Mouse (Mus musculus) limb, embryonic 11.5 days (tissue): ENCODE results near the gene Slc38a8. TPM values are rescaled to one million over a fixed set of nuclear protein-coding genes. Genes with fewer than 3 reads are reported as not detected.

ENCODE experiments used
- ATAC-seq: fragments of 200-750 bp; cut with Nextera tagmentation; 2 replicates; pipeline ENCODE4 v1.8.0; 2017; ENCODE audit warnings: low read depth; ENCODE audit not compliant: insufficient number of reproducible peaks, low FRiP score, low TSS enrichment
- DNase-seq: peaks from one replicate; pipeline ENCODE4 v3.0.0-alpha.2; 2015; ENCODE audit warnings: low spot score
- H3K27ac ChIP-seq: fragments of 300-500 bp; sonication (generic); replicated peaks from 2 replicates; pipeline ENCODE4 v1.5.1; 2014; ENCODE audit warnings: low read depth, mild to moderate bottlenecking, low read length
- H3K27me3 ChIP-seq: fragments of 300-500 bp; sonication (generic); 2 replicates; pipeline ENCODE4 v1.6.1; 2014; ENCODE audit warnings: mild to moderate bottlenecking, low read length, mixed read lengths; ENCODE audit not compliant: control insufficient read depth, insufficient read depth
- H3K36me3 ChIP-seq: fragments of 300-500 bp; sonication (generic); 2 replicates; pipeline ENCODE4 v1.6.1; 2014; ENCODE audit warnings: mild to moderate bottlenecking, low read length, moderate library complexity, mixed read lengths; ENCODE audit not compliant: control insufficient read depth, insufficient read depth
- H3K4me1 ChIP-seq: fragments of 300-500 bp; sonication (generic); 2 replicates; pipeline ENCODE4 v1.6.1; 2014; ENCODE audit warnings: low read length, mixed read lengths; ENCODE audit not compliant: control insufficient read depth, insufficient read depth
- H3K4me2 ChIP-seq: fragments of 300-500 bp; sonication (generic); 2 replicates; pipeline ENCODE4 v1.6.1; 2014; ENCODE audit warnings: low read depth, mild to moderate bottlenecking, moderate library complexity; ENCODE audit not compliant: severe bottlenecking
- H3K4me3 ChIP-seq: fragments of 300-500 bp; sonication (generic); 2 replicates; pipeline ENCODE4 v1.5.1; 2014; ENCODE audit warnings: low read depth, low read length
- H3K9ac ChIP-seq: fragments of 300-500 bp; sonication (generic); 2 replicates; pipeline ENCODE4 v1.6.1; 2014; ENCODE audit warnings: mild to moderate bottlenecking, low read length
- H3K9me3 ChIP-seq: fragments of 300-500 bp; sonication (generic); 2 replicates; pipeline ENCODE4 v1.6.1; 2016; ENCODE audit warnings: low read length; ENCODE audit not compliant: control insufficient read depth
- WGBS: fragments of 180-500 bp; shearing (Covaris S2); extraction: QIAGEN DNeasy Blood & Tissue Kit; methylation state at CpG from one replicate; pipeline ENCODE4 v1.1.7; 2014; 5-methylcytosine and 5-hydroxymethylcytosine counted together
- polyA plus RNA-seq: library from polyadenylated mRNA; unstranded; fragments of >200 nt; fragmentation: Nextera tagmentation; extraction: Ambion mirVana; gene quantifications from 2 replicates; pipeline ENCODE4 v1.2.1, GENCODE M21; 2014

Gene Slc38a8
- polyA plus RNA-seq, 1 experiment from 2014 or later: not detected

DNA sequence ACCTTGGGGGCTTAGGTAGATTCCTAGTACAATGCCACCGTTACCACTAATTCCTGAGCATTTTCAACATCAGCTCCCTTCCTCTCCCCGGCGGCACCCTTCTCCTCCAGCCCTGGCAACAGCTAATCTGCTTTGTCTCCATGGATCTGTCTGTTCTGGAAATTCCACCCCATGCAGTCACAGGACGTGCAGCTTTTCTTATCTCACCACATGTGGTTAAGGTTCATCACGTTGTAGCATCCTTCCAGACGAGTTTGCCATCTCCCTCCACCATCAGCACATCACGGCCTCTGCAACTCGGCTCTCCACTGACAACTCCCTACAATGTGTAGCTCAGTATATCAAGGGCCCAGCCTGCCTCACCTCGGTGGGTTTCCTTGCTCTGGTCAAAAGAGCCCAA is 4.0 kb upstream of the Slc38a8 start:
- DNase-seq (no peak), ATAC-seq (no peak)
- Histone ChIP-seq H3K4me2 (no peak overlapping the region), H3K9me3 (no peaks in the 10 kb centered on the region), H3K27ac (no peak overlapping the region), H3K27me3 (no peaks in the 10 kb centered on the region), H3K36me3 (peaks cover 15% of the 10 kb centered on the region; the same call in 1 of the 2 replicates), H3K4me1 (peaks cover 18% of the 10 kb centered on the region), H3K4me3 (no peak overlapping the region), H3K9ac (no peak overlapping the region)
- 49% methylated on average over 9 of the region's 9 CpGs for WGBS

DNA sequence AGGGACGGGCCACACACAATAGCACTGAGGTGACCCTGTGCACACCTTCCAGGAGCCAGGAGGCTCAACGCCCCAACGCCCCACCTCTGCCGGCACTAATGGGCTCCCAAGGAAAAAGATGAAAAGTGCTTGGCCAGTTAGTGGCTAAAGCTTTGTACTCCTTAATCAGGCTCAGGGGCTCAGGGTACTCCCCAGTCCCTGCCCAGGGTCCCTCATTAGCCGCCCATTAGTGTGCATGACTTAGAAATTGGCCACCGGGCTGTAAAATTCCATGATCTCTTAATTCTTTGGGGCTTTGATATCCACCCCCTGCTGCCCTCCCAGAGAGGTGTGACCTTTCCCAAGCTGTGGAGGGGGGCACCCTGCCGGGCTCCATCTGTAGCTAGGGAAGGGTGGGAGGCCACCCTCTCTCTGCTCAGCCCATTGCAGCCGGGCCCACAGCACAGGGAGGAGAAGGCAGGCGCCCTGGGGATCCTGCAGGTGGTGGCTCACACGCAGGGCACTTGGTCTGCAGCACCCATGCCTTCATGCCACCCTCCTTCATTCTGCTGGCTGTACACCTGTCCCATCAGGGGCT is 1.8 kb upstream of the Slc38a8 start:
- Histone ChIP-seq H3K27me3 (no peaks in the 10 kb centered on the region), H3K4me2 (no peak overlapping the region), H3K36me3 (no peaks in the 10 kb centered on the region; the same call in 1 of the 2 replicates), H3K27ac (0 out of 2 replicates have a peak overlapping the region, but pooled peaks have one; percentile 33), H3K9me3 (no peaks in the 10 kb centered on the region), H3K4me1 (peaks cover 21% of the 10 kb centered on the region), H3K4me3 (no peak overlapping the region), H3K9ac (no peak overlapping the region)
- DNase-seq: no peak
- 19% methylated on average over 10 of the region's 10 CpGs for WGBS
- no peak for ATAC-seq

DNA sequence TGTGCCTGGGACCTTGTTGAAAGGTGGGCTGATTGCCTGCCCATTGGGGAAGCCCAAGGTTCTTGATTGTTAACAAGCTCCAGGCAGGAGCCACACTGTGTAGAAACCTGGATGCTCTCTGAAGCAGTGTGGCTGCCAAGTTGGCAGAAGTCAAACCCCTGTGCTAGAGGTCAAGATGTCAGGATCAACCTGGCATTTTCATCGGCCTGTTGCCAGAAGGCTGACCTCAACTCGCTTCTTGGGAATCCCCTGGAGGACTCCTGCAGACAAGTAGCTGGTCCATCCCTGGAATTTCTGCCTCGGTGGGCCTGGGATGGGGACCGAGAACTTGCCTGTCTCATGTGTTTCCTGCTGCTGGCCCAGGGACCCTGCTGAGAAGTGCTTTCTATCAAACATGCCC is 613 bp upstream of the Slc38a8 start:
- 32% methylated on average over 4 of the region's 4 CpGs for WGBS
- Histone ChIP-seq H3K4me2 (no peak overlapping the region), H3K36me3 (no peaks in the 10 kb centered on the region; the same call in 1 of the 2 replicates), H3K4me1 (peaks cover 21% of the 10 kb centered on the region), H3K4me3 (no peak overlapping the region), H3K9me3 (no peaks in the 10 kb centered on the region), H3K27me3 (no peaks in the 10 kb centered on the region), H3K9ac (no peak overlapping the region), H3K27ac (no peak overlapping the region)
- DNase-seq: no peak
- ATAC-seq: no peak

DNA sequence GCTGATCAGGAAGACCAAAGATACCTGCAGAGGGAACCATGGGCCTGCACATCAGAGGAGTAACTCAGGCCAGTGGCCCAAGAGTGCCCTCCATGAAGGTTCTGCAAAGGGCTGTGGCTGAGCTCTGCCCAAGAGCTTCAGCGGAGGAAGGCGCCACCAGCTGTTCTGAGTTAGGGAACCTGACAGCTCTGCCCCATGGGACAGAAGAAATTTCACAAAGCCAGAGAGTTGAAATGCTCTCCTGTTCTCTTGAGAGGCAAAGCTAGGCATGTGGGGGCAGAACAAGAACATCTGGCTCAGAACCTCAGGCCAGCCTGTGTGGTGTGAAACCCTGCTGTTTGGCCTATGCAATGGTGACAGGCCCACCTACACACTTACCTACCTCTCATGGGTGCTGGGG is 1.7 kb downstream of the Slc38a8 start:
- H3K4me2 ChIP-seq: no peak overlapping the region
- DNase-seq (no peak), ATAC-seq (no peak)
- no peak overlapping the region for H3K9ac ChIP-seq
- H3K36me3 ChIP-seq: no peaks in the 10 kb centered on the region
- H3K4me3 ChIP-seq: no peak overlapping the region
- no peak overlapping the region for H3K27ac ChIP-seq
- H3K4me1 ChIP-seq: peaks cover 21% of the 10 kb centered on the region
- no peaks in the 10 kb centered on the region for H3K9me3 ChIP-seq
- 72% methylated on average over 2 of the region's 2 CpGs for WGBS
- no peaks in the 10 kb centered on the region for H3K27me3 ChIP-seq

DNA sequence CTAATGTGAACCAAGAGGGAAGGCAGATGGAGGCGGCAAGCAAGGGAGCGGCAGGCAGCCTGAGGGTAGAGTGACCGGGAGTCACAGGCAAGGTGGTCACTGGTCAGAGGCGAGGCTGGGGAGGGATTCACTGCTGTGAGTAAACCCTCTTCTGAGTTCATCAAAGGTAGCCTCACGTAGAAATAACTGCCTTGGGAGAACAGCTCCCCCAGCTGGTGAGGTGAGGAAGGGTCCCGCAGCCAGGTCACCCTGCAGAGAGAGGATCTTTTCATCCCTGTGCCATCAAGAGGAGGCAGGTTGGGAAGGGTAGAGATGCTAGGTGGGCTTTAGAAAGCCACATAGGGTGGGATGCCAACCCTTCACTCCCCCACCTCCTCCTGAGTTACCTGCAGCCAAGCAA is 4.7 kb downstream of the Slc38a8 start:
- Histone ChIP-seq H3K4me3 (no peak overlapping the region), H3K27me3 (no peaks in the 10 kb centered on the region), H3K9ac (no peak overlapping the region), H3K36me3 (no peaks in the 10 kb centered on the region), H3K4me1 (peaks cover 6% of the 10 kb centered on the region; the same call in 1 of the 2 replicates), H3K27ac (no peak overlapping the region), H3K4me2 (no peak overlapping the region), H3K9me3 (no peaks in the 10 kb centered on the region)
- peak; percentile 42 for DNase-seq
- WGBS: 16% methylated on average over 6 of the region's 6 CpGs
- no peak for ATAC-seq

DNA sequence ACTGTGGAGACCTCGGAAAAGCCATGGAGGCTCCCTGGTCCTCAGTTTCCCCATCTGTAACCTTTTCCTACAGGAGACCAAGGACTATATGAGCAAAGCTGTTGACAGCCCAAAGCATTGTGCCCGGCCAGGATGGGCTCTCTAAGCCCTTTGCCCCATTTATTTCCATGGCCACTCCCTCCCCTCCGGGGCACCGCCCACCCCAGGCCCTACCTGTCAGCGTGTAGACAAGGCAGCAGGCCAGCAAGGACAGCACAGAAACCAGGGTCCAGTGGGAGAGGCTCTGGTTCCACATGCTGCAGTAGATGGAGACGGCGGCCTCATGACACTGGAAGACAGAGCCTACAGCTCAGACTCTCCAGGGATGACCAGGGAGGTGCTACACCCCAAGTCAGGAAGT is 14.4 kb downstream of the Slc38a8 start:
- no peaks in the 10 kb centered on the region for H3K36me3 ChIP-seq
- ATAC-seq: no peak
- H3K9ac ChIP-seq: no peak overlapping the region
- no peak overlapping the region for H3K27ac ChIP-seq
- no peak overlapping the region for H3K4me3 ChIP-seq
- no peak overlapping the region for H3K4me2 ChIP-seq
- peaks cover 4% of the 10 kb centered on the region; the same call in 1 of the 2 replicates for H3K4me1 ChIP-seq
- WGBS: 72% methylated on average over 7 of the region's 7 CpGs
- no peaks in the 10 kb centered on the region for H3K9me3 ChIP-seq
- no peaks in the 10 kb centered on the region for H3K27me3 ChIP-seq
- DNase-seq: no peak

DNA sequence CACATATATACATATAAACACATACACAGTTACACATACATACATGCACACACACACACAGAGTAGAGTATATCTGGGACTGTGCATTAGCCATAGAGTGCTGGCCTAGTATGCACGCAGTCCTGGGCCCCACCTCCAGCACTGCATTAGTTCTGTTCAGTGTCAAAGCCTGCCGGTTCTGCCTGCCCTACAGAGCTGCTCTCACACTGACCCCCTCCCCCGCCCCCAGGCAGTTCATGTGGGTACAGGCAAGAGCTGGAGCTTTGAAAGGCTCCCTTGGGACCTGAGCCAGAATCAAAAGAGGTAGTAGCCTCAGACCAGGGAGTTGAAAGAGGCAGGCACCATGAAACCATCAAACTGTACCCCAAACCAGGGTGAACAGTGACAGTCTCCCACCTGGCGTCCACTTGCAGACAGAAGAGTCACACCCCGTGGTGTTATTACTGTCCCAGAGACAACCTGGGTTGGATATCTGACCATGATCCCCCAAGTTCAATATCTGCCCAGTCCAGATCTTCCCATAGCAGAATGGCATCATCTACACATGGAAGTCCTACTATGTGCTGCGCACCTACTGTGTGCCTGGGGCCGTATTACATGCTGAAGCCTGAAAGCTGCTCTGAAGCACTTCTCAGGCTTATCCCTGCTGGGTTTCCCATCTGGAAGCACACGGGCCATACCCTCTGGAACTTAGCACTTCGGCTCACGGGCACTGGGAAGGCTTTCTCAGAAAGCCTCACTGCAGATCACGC is 17.2 kb downstream of the Slc38a8 start:
- DNase-seq: no peak
- H3K9ac ChIP-seq: no peak overlapping the region
- H3K9me3 ChIP-seq: no peaks in the 10 kb centered on the region
- 80% methylated on average over 11 of the region's 11 CpGs for WGBS
- no peaks in the 10 kb centered on the region for H3K4me1 ChIP-seq
- H3K4me3 ChIP-seq: no peak overlapping the region
- H3K27me3 ChIP-seq: no peaks in the 10 kb centered on the region
- no peak for ATAC-seq
- no peak overlapping the region for H3K27ac ChIP-seq
- no peaks in the 10 kb centered on the region for H3K36me3 ChIP-seq
- no peak overlapping the region for H3K4me2 ChIP-seq

DNA sequence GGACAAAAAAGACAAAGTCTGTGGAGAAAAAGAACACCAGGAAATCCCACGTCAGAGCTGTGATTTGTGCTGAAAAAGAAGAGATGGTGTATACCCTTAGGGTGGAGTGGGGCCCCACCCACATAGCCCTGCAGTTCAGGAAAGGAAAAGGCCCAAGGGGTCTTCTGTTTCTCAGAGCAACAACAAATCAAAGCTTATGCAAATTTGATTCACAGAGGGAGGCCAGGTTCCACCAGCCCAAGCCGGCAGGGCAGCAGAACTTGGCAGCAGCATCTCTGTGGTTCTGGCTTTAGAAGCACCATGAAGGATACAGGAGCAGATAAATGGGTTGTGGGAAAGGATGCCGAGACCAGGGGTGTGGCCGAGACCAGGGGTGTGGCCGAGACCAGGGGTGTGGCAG is 22.8 kb downstream of the Slc38a8 start:
- no peak overlapping the region for H3K4me3 ChIP-seq
- H3K4me2 ChIP-seq: no peak overlapping the region
- H3K4me1 ChIP-seq: no peaks in the 10 kb centered on the region
- no peaks in the 10 kb centered on the region for H3K9me3 ChIP-seq
- no peaks in the 10 kb centered on the region for H3K27me3 ChIP-seq
- DNase-seq (no peak), ATAC-seq (no peak)
- no peak overlapping the region for H3K27ac ChIP-seq
- no peak overlapping the region for H3K9ac ChIP-seq
- WGBS: 16% methylated on average over 5 of the region's 5 CpGs
- no peaks in the 10 kb centered on the region for H3K36me3 ChIP-seq
